Mouse (Mus musculus) embryonic facial prominence, embryonic 14.5 days (tissue): ENCODE measurements around the gene Hacd4. TPM values are rescaled to one million over a fixed set of nuclear protein-coding genes. Genes with fewer than 3 reads are reported as not detected.
"Not testable (repeated sequence)": the region's sequence is repeated elsewhere in the genome, so short reads cannot be mapped to it uniquely, and the experiment has no call there.

Experiments
- ATAC-seq: fragments of 200-750 bp; cut with Nextera tagmentation; 2 replicates; pipeline ENCODE4 v1.8.0; 2017; ENCODE audit warnings: low read depth, moderate number of reproducible peaks, moderate TSS enrichment
- DNase-seq: peaks from one replicate; pipeline ENCODE4 v3.0.0-alpha.2; 2015; ENCODE audit warnings: low spot score
- H3K27ac ChIP-seq: fragments of 300-500 bp; sonication (generic); replicated peaks from 2 replicates; pipeline ENCODE4 v1.5.1; 2014; ENCODE audit warnings: low read depth, mild to moderate bottlenecking, low read length, moderate library complexity
- H3K27me3 ChIP-seq: fragments of 300-500 bp; sonication (generic); replicated peaks from 2 replicates; pipeline ENCODE4 v1.6.1; 2014; ENCODE audit warnings: low read length; ENCODE audit not compliant: control insufficient read depth, insufficient read depth
- H3K36me3 ChIP-seq: fragments of 300-500 bp; sonication (generic); 2 replicates; pipeline ENCODE4 v1.6.1; 2014; ENCODE audit warnings: low read length, mixed read lengths; ENCODE audit not compliant: control insufficient read depth, insufficient read depth
- H3K4me1 ChIP-seq: fragments of 300-500 bp; sonication (generic); 2 replicates; pipeline ENCODE4 v1.6.1; 2014; ENCODE audit warnings: antibody characterized with exemption, low read length; ENCODE audit not compliant: control insufficient read depth, insufficient read depth
- H3K4me2 ChIP-seq: fragments of 300-500 bp; sonication (generic); 2 replicates; pipeline ENCODE4 v1.6.1; 2014; ENCODE audit warnings: low read depth, mild to moderate bottlenecking, low read length, moderate library complexity, mixed read lengths
- H3K4me3 ChIP-seq: fragments of 300-500 bp; sonication (generic); 2 replicates; pipeline ENCODE4 v1.5.1; 2014; ENCODE audit warnings: low read depth, mild to moderate bottlenecking, low read length
- H3K9ac ChIP-seq: fragments of 300-500 bp; sonication (generic); 2 replicates; pipeline ENCODE4 v1.6.1; 2014; ENCODE audit warnings: low read depth, mild to moderate bottlenecking, low read length, moderate library complexity, mixed read lengths
- H3K9me3 ChIP-seq: fragments of 300-500 bp; sonication (generic); 2 replicates; pipeline ENCODE4 v1.6.1; 2016; ENCODE audit warnings: low read length; ENCODE audit not compliant: control insufficient read depth
- WGBS: fragments of 180-500 bp; shearing (Covaris S2); extraction: QIAGEN DNeasy Blood & Tissue Kit; methylation state at CpG from one replicate; pipeline ENCODE4 v1.1.7; 2014; 5-methylcytosine and 5-hydroxymethylcytosine counted together
- polyA plus RNA-seq: library from polyadenylated mRNA; unstranded; fragments of >200 nt; fragmentation: Nextera tagmentation; extraction: Ambion mirVana; gene quantifications from 2 replicates; pipeline ENCODE4 v1.2.1, GENCODE M21; 2014

Gene Hacd4
- polyA plus RNA-seq, 1 experiment from 2014 or later = 11.8 TPM

DNA sequence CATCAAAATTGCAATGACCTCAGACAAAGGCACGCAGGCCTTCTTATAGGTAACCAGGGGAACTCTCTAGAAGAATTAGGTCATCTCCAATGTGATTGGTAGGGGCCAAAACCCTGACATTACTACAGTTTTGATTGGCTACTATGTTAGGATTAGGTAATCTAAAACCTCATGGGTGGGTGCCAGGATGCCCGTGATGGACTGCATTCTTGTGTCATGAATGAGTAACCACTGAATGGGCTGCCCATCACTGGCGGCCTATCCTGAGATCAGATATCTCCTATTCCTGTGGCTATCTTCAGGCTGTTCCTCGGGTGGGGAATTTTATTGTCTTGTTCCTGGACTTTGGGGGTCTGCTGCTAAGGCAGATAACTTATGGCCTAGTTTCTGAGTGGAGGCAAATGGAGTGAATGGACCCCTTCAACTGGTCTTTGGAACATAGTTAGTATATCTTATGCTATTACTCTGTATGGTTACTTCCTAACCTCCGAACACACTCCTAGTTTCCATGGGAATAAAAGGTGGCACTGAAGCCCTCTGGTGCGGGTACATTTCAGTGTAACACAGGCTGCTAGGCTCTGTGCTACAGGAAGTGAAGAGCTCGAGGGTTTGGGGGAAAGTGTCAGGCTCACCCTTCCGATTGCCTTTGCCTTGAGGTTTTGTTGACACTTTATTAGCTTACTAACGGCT, 38.3 kb downstream of the Hacd4 start:
- no peak for DNase-seq
- Histone ChIP-seq H3K9ac (no peak overlapping the region), H3K27me3 (no peaks in the 10 kb centered on the region), H3K9me3 (no peaks in the 10 kb centered on the region), H3K36me3 (0 out of 2 replicates have a peak, but pooled peaks cover 5% of the 10 kb centered on the region), H3K4me2 (no peak overlapping the region), H3K4me3 (no peak overlapping the region), H3K4me1 (no peaks in the 10 kb centered on the region), H3K27ac (no peak overlapping the region)
- WGBS = 84% methylated on average over 9 of the region's 9 CpGs
- ATAC-seq = no peak

GRCm38 (mm10) chr4:88396995-88397521, 41.7 kb downstream of the Hacd4 start:
- Histone ChIP-seq H3K9me3 (no peaks in the 10 kb centered on the region), H3K27me3 (no peaks in the 10 kb centered on the region), H3K4me1 (no peaks in the 10 kb centered on the region), H3K36me3 (0 out of 2 replicates have a peak, but pooled peaks cover 3% of the 10 kb centered on the region), H3K4me2 (no peak overlapping the region), H3K27ac (no peak overlapping the region), H3K4me3 (no peak overlapping the region), H3K9ac (no peak overlapping the region)
- ATAC-seq (no peak), DNase-seq (peak; percentile 18)
- WGBS = 60% methylated on average over 6 of the region's 6 CpGs

DNA sequence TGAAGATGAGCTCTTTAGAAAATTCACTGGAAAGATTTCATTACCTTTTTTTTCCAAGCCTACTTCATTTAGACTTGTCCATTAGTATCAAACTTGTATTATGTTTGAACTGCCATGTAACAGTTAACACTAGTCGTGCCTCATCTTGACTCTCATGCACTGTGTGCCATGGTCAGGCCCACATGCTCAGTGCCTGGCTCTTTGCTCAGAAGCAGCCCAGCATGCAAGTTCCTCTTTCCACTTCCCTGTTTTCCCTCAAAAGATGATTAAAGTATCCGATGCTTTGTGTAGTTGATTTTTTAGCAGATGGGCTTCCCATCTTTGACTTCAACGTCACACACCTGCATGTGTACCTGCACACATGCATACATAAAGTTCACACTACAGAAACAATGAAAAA, 43.0 kb downstream of the Hacd4 start:
- ATAC-seq = no peak
- H3K36me3 ChIP-seq = 0 out of 2 replicates have a peak, but pooled peaks cover 3% of the 10 kb centered on the region
- no peaks in the 10 kb centered on the region for H3K4me1 ChIP-seq
- no peak overlapping the region for H3K27ac ChIP-seq
- DNase-seq = no peak
- WGBS = 93% methylated on average over 3 of the region's 3 CpGs
- no peaks in the 10 kb centered on the region for H3K9me3 ChIP-seq
- H3K4me3 ChIP-seq = no peak overlapping the region
- no peak overlapping the region for H3K9ac ChIP-seq
- H3K4me2 ChIP-seq = no peak overlapping the region
- no peaks in the 10 kb centered on the region for H3K27me3 ChIP-seq

- not testable (repeated sequence) for H3K9me3 ChIP-seq, ATAC-seq, H3K4me3 ChIP-seq, H3K4me2 ChIP-seq, H3K27ac ChIP-seq, DNase-seq, H3K27me3 ChIP-seq, H3K9ac ChIP-seq, H3K4me1 ChIP-seq, H3K36me3 ChIP-seq
- 84% methylated on average over 1 of the region's 1 CpGs for WGBS
Observed at GRCm38 (mm10) chr4:88390596-88390995, 48.1 kb downstream of the Hacd4 start.

- no peak overlapping the region for H3K4me3 ChIP-seq
Observed at GRCm38 (mm10) chr4:88390036-88390435, 48.7 kb downstream of the Hacd4 start.

GRCm38 (mm10) chr4:88372293-88373224, 66.2 kb downstream of the Hacd4 start:
- no peak for ATAC-seq
- H3K4me1 ChIP-seq = no peaks in the 10 kb centered on the region
- H3K4me2 ChIP-seq = no peak overlapping the region
- H3K36me3 ChIP-seq = no peaks in the 10 kb centered on the region; the same call in 1 of the 2 replicates
- no peaks in the 10 kb centered on the region for H3K9me3 ChIP-seq
- no peak overlapping the region for H3K9ac ChIP-seq
- no peak overlapping the region for H3K27ac ChIP-seq
- no peak overlapping the region for H3K4me3 ChIP-seq
- no peak for DNase-seq
- 79% methylated on average over 18 of the region's 18 CpGs for WGBS
- H3K27me3 ChIP-seq = no peaks in the 10 kb centered on the region

More at GRCm38 (mm10) chr4:88390036-88390435, 48.7 kb downstream of the Hacd4 start:
- Histone ChIP-seq H3K4me1 (no peaks in the 10 kb centered on the region), H3K9ac (no peak overlapping the region), H3K27me3 (no peaks in the 10 kb centered on the region), H3K4me2 (no peak overlapping the region), H3K27ac (no peak overlapping the region), H3K36me3 (no peaks in the 10 kb centered on the region), H3K9me3 (no peaks in the 10 kb centered on the region)
- WGBS = 74% methylated on average over 1 of the region's 1 CpGs
- ATAC-seq (no peak), DNase-seq (no peak)

DNA sequence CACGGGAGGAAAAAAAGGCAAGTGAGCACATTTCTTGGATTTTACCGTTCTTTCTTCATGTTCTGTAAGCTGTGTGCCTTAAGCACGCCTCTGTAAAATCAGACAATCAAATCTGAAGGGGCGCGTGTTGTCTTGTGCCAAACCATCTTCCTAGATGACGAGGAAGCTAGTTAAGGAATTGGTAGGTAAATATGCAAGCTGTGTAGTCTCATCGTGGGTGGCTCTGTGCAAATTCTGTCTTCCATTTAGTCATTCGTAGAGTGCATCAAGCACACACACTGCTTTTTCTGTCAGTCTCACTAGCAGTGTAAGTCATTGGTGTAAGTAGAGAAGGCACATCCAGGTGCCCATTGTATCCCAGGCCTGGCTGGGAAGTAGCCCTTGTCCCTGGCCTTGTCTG, 67.9 kb downstream of the Hacd4 start:
- Histone ChIP-seq H3K4me2 (no peak overlapping the region), H3K36me3 (no peaks in the 10 kb centered on the region; the same call in 1 of the 2 replicates), H3K27ac (no peak overlapping the region), H3K4me1 (no peaks in the 10 kb centered on the region), H3K4me3 (no peak overlapping the region), H3K27me3 (no peaks in the 10 kb centered on the region), H3K9ac (no peak overlapping the region), H3K9me3 (no peaks in the 10 kb centered on the region)
- 90% methylated on average over 8 of the region's 8 CpGs for WGBS
- no peak for DNase-seq
- no peak for ATAC-seq

DNA sequence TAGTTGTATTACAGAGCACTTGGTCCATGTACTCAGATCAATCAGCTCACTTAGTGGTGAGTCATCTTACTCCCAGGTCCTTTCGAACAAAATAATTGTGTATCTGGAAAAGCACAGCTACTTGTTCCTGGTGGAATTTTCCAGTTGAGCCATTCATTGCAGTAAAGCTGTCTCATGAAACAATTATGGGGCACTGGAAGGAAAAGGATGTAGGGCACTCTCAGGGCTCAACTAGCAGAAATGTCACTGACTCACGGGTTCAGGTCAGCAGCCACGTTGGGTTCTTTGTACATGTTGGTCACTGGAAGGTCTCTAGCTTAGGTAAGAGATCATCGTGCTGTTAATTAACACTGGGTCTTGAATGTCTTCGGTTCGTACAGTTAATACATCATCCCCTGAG, 68.8 kb downstream of the Hacd4 start:
- DNase-seq (no peak), ATAC-seq (no peak)
- Histone ChIP-seq H3K4me3 (no peak overlapping the region), H3K27ac (no peak overlapping the region), H3K9ac (no peak overlapping the region), H3K27me3 (no peaks in the 10 kb centered on the region), H3K9me3 (no peaks in the 10 kb centered on the region), H3K4me2 (no peak overlapping the region), H3K4me1 (no peaks in the 10 kb centered on the region), H3K36me3 (no peaks in the 10 kb centered on the region; the same call in 1 of the 2 replicates)
- 86% methylated on average over 6 of the region's 6 CpGs for WGBS
